Mouse (Mus musculus) left cerebral cortex, postnatal 25 days (tissue): ENCODE measurements around the gene Pde10a. TPM values are rescaled to one million over a fixed set of nuclear protein-coding genes. Genes with fewer than 3 reads are reported as not detected.
A peak's percentile ranks its signal among the peaks of the same experiment; 100 is the strongest.

Source experiments
- DNase-seq, 2 experiments: peaks; one replicate each; pipeline ENCODE4 v3.0.0; 2022; ENCODE audit warnings: low spot score in 2 of 2, mixed read lengths in 1 of 2
- intact Hi-C: fragments of 180-260 bp; cut with DNase I; formaldehyde crosslinking; loops from one replicate; pipeline ENCODE4 v1.15.1; 2025
- total RNA-seq, 2 experiments: library from RNA; stranded (reverse); gene quantifications; 2 replicates each; pipeline ENCODE4 v1.2.3; 2021

The Pde10a gene
- total RNA-seq, 2 experiments from 2014 or later = 64.8 to 174 TPM

DNA sequence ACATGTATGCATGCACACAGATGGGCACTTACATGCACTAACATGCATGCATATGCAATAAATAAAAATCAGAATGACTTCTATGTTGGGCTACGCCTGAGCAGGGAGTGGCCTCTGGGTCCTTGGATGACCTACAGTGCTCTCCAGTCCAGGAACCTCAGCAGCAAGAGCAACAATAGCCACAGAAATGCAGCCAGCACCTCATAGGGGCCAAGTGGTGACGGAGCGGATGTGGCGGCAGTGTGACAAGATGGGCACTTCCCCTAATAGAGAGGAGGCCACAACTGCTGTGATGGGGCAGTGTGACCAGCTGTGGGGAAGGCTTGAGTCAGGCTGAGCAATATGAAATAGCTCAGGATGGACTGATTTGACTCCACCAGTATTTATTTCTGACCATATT, 109.3 kb downstream of the Pde10a start:
- DNase-seq = no peak
- intact Hi-C loops = no loop called here

DNA sequence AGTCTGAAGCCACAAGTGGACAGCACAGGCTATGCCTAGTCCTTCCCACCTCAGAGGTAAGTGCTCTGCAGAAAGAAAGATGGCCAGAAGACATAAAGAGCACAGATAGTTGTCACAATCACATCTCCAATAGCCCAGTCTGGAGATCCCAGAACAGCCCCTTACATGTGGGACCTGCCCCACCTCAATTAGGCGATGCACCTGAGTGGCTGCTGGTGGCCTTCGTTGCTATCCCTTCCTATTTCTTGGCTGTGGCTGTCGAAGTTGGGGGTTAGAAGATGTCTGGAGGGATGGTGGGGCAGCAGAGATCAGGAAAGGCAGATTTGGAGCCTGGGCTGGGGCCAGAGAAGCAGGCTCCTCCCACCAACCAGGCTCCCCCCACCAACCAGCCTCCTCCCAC, 111.1 kb downstream of the Pde10a start:
- intact Hi-C loops = no loop called here
- DNase-seq = no peak

DNA sequence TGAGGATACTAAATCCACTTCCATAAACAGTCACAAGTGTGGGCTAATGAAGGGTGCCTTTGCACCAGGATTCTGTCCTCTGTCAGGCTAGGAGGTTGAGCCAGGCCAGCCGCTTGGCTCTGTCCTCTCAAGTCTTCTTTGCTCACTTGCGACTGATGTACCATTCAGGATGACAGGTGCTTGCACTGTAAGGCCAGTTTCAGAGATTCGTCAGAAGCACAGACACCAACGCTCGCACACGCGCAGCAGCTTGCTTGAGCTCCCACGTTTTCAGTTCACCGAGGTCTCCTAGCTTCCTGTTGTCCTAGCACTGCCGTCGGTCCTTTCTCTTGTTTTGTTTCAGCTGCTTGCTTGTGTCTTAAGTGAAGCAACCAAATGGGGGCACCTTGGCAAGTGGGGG, 111.5 kb downstream of the Pde10a start:
- intact Hi-C loops = no loop called here
- DNase-seq = no peak

- intact Hi-C loops = no loop called here
- DNase-seq = no peak
These were observed 112.0 kb downstream of the Pde10a start for GRCm38 (mm10) chr17:8637181-8637580.

DNA sequence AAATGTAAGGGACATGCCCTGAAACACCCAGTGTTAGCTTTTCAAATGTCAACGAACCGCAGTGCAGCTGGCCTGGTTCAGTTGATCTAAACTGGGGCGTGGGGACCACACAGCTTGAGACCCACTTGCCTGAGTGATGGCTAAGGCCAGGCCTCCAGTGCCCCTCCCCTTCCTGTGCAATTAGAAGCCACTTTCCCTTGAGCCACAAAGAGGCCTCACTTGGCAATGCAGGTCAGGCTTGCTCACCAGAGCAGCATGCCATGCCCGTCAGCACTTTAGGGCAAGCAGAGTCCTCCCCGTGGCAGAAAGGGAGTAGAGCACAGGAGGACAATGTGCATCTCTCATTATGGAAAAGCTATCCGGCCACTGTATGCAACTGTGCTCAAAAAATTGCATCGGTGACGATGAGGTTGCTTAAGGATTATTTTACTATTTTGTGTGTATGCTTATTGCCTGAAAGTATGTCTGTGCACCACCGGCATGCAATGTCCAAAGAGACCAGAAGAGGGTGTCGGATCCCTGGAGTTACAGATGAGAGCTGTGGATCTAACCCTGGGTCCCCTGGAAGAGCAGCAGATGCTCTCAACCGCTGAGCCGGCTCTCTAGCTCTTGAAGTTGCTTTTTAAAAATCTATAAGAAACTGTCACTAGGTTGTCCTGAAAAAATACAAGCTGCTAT, 114.7 kb downstream of the Pde10a start:
- intact Hi-C loops = no loop called here
- DNase-seq = no peak

DNA sequence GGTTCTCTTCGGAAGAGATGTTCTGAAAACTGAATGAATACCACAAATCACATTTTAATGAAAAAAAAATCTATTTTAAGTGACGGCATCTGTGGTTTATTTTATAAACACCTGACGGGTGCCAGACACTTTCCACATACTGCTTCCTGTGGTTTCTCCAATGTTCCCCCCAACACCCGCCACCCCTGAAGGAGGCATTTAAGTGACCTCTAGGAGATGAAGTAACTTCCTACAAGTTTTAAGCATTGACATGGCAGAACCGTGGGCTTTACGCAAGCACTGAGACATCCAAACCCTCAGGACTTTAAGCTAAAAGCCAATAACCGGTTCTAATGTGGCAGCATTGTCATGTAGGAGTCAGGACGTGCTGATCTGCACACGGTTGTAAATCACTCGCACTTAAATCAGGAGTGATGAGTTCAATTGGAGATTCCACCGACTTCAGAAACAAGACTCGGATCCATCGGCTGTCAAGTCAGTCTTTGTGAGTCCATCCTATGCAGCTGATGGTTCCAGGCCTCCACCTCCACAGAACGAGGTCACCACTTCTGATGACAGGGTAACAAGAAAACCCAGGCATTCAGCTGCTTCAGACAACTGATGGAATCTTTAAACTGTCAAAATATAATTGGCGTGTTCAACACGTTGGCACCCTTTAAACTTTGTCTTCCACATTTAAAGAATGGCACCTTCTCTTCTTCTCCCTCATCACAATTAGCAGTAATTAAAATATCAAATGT, 115.7 kb downstream of the Pde10a start:
- intact Hi-C loops = no loop called here
- no peak for DNase-seq

DNA sequence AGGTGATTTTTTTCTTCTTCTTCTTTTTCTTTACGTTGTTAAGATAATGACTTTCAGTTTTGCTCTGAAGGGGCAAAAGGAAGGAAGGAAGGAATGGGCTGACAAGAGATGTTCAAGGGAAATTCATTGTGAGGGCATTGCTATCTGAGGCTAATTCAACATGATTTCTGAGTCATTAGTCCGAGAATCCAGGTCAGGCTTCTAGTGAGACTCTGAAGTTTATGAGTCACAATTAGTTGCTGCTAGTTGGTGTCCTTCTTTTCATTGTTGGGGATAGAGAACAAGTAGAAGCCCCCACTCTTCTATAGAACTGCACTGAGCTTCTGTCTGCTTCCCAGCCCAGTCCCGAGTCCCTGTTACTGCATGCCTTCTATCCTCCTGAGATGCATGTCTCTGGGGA, 116.3 kb downstream of the Pde10a start:
- DNase-seq = no peak
- intact Hi-C loops = no loop called here

DNA sequence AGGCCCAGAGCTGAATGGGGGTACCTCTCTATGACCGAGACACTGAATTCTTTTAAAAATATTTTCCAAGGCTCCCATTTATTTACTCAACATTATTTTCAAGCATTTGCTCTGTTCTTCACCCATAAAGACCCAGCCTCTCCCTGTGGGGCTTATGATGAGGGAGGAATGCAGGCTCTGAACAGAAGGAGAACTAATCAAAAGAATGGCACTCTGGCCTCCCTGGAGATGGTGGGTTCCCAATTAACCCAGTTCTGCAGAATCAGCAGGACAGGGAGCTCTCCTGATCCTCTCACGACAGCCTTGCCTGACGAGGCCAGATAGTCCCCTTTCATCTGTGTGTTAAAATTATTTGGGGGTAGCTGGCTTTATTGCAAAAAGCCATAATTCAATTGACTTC, 117.2 kb downstream of the Pde10a start:
- no peak for DNase-seq
- intact Hi-C loops = no loop called here

- DNase-seq = peak in 1 of 2 experiments; percentile 34
These were observed 122.2 kb downstream of the Pde10a start for GRCm38 (mm10) chr17:8647372-8647871.

DNA sequence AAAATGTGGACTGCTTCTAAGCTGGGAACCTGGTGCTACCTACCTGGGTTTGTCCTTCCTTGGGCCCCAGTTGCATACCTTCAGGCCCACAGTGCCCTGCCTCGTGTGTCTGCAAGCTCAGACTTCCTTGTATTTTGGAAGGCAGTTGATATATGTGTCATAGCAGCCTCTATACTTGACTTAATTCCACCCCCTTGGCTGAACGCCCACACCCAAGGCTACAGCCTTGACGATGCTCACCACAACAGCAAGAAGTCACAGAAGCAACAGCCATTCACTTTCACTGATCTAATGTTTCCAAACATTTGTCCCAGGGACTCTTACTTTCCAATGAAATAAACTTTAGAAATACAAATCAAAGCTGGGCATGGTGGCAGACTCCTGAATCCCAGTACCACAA, 123.1 kb downstream of the Pde10a start:
- DNase-seq = peak in 1 of 2 experiments; percentile 48
- intact Hi-C loops = no loop called here

More at GRCm38 (mm10) chr17:8647372-8647871, 122.2 kb downstream of the Pde10a start:
- intact Hi-C loops = no loop called here

DNA sequence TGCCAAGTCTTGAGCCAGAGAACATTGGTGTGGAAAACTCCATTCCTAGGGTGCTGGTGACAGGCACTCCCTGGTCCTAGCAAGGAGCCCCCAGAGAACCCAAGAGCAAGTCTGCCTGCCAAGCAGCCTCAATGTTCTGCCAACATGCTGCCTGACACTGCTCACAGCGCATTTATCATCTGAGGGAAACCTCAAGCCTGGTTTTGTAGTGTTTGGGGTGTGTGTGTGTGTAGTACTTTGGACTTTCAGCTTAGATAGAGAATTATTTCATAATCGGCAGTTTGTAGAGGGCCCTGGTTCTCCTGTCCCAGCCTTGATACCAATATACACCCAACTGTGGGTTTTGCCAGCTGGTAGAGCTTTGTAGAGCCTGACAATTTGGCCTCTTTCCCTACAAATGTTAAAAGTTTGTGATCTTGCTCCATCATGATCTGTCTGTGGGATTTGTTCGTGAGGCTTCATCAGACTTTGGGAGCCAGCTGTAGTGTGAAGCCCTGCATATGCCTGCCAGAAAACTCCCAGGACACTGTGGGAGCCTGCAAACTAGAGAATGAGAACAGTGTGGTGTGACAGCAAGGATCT, 127.6 kb downstream of the Pde10a start:
- peak in 1 of 2 experiments; percentile 44 for DNase-seq

GRCm38 (mm10) chr17:8657661-8658060, 132.5 kb downstream of the Pde10a start:
- intact Hi-C loops = no loop called here
- DNase-seq = no peak

More for the DNA sequence above, 127.6 kb downstream of the Pde10a start:
- intact Hi-C loops = no loop called here

- intact Hi-C loops = no loop called here
- DNase-seq = no peak
These were observed 133.7 kb downstream of the Pde10a start for GRCm38 (mm10) chr17:8658751-8659454.

GRCm38 (mm10) chr17:8666912-8667311, 141.7 kb downstream of the Pde10a start:
- intact Hi-C loops = no loop called here
- no peak for DNase-seq

- intact Hi-C loops = no loop called here
- DNase-seq = no peak
These were observed 149.5 kb downstream of the Pde10a start for GRCm38 (mm10) chr17:8674651-8675050.

DNA sequence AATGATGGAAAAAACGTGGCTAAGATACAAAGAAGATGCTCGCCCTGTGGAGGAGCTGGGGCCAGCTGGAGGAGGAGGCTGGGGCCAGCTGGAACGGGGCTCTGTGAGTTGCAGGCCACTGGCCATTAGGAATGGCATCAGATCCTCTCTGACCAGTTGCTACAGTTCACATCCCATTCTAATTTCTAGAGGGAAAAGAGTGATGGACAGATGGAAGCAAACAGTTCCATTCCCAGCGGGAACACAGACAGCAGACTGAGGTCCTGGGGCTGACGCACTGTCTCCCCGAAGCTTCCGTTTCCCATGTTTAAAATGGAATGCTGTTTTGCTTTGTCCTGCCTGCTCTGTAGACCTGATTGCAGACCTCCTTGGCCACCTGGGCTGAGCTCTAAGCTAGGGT, 161.2 kb downstream of the Pde10a start:
- intact Hi-C loops = no loop called here
- no peak for DNase-seq

DNA sequence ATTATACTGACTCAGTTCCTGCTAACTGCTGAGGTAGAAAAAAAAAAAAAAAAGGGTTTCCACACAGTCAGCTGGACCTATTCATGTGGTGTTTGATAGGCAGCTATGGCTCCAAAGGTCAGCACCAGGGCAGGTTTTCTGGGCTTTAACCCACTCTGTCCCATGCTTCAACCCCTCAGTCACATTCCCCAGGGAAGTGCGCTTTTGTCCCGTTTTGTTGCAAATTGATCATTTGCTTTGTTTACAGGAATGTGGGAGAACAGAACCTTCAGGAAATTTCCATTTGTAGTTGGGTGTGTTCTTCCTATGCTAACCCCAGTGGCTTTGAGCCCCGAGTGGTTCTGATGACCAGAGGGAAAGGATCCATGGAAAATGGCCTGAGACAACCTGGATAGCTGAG, 162.9 kb downstream of the Pde10a start:
- DNase-seq = no peak
- intact Hi-C loops = no loop called here

GRCm38 (mm10) chr17:8698265-8698664, 173.1 kb downstream of the Pde10a start:
- intact Hi-C loops = no loop called here
- no peak for DNase-seq

DNA sequence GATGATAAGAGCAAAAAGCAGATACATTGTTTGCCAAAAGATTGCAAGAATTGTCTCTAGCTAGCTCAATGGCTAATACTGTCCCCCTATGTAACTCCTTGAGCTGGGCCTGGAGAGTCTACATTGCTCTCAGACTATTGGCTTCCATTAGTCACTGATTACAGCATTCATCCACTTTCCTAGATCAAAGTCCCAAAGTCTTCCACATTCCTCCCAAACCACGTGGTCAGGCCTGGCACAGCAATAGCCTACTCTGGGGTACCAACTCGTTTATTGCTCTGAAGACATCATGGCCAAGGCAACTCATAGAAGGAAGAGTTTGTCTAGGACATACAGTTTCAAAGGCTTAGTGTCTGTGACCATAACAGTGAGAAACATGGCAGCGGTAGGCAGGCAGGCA, 173.6 kb downstream of the Pde10a start:
- intact Hi-C loops = no loop called here
- no peak for DNase-seq

DNA sequence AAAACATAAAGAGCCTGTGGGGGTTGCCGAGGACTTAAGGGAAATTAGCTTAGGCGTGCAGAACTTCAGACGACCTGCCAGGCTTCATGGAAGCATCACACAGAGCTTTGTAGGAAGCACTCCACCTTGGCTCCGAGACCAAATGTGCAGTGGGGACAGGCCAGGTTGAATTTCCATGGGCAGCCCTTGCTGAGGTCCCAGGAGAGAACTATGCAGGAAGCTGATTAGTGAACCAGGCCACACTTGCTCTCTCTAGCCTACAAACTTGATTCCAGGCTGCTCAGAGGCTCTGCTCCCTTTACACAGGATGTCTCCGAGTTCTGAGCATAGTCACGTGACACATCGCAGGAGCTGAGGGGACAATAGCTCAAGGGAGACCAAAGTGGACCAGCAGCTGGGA, 175.9 kb downstream of the Pde10a start:
- no peak for DNase-seq
- intact Hi-C loops = no loop called here
